Mouse (Mus musculus) bone marrow, adult 2 months (tissue): ENCODE results near the gene AL732309.1.

Source experiments
- CTCF ChIP-seq: fragments of 200-500 bp; IDR thresholded peaks from 2 replicates; pipeline ENCODE4 v1.5.1; 2011; ENCODE audit warnings: low read length, control low read depth; ENCODE audit not compliant: control insufficient read depth, insufficient read depth
- POLR2A ChIP-seq: fragments of 200-500 bp; IDR thresholded peaks from 2 replicates; pipeline ENCODE4 v1.6.1; 2011; ENCODE audit warnings: low read depth, mild to moderate bottlenecking, control low read depth, low read length, borderline replicate concordance; ENCODE audit not compliant: control insufficient read depth

- TF ChIP-seq CTCF: no peak
- no peak for TF ChIP-seq POLR2A
These were observed 43.6 kb upstream of the AL732309.1 start for GRCm38 (mm10) chr2:25290101-25290815.
